Mouse (Mus musculus) c-Kit-positive CD71-negative TER-119-negative erythroid progenitor cells, embryonic 14.5 days (primary cell): ENCODE data around the gene Lcor.

Experiments
- DNase-seq: peaks from one replicate; pipeline ENCODE4 v3.0.0-alpha.2; 2013; ENCODE audit warnings: low read depth

The Lcor gene

DNA sequence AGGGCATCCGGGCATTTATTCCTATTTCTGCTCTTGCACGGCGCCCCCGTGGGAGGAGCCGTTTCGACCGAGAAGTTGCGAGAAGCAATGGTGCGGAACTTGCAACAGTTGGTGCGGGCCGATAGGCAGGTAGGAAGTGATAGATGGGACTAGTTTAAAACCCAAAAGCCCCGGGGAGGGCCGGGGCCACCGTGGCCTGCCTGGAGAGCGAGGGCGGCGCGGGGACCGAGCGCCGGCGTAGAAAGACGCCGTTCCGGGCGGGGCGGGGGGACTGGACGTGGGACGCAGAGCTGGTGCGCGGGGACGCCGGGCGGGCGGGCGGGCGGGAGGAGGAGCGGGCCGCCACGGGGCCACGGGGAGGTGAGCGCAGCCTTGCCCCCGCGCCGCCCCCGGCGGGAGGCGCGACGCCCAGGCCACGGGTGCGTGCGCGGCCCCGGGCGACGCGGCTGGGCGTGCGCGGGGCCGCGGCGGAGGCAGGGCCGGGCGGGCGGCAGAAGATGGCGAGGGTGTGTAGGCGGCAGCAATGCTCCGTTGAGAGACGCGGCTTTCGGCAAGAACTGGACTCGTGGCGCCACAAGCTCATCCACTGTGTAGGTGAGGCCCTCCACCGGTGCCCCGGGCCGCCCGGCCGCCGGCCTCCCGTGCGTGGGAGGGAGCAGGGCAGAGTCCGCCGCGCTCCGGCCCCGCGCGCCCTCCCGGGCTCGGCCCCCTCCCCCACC is at the start of gene Lcor:
Lcor (plus strand) TSS at position 448 of the 719 bp plus-strand sequence.
- DNase-seq: peak; percentile 68

- DNase-seq: no peak
Measured at GRCm38 (mm10) chr19:41435366-41435765, 47.1 kb upstream of the Lcor start.

DNA sequence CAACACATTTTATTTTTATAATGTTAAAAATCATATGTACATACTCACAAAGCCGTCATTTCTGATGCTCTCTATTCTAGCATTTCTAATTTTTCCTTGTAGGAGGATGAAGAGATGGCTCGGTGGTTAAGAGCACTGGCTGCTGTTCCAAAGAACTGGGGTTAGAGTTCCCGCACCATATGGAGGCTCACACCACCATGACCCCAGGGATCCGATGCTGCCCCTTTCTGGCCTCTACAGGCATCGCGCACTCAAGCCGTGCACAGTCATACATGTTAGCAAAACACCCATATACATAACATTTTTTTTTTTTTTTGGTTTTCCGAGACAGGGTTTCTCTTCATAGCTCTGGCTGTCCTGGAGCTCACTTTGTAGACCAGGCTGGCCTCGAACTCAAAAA is 46.0 kb upstream of the Lcor start:
- DNase-seq: no peak

DNA sequence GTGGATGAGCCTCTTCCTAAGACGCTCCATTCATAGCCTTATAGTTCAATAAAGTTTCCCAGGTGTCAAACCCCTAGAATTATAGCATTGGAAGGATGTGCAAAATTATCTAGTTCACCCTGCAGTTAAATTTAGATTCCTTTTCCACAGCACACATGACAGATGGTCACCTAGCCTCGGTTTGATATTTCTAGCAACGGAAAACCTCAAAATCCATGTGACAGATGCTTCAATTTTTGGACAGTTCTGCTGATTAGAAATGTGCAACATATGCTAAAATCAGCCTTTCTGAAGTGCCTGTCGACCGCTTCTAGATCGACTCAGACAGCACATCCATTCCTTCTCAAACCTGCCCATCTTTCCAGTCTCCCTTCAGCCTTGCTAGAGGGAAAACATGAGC is 43.5 kb upstream of the Lcor start:
- no peak for DNase-seq

DNA sequence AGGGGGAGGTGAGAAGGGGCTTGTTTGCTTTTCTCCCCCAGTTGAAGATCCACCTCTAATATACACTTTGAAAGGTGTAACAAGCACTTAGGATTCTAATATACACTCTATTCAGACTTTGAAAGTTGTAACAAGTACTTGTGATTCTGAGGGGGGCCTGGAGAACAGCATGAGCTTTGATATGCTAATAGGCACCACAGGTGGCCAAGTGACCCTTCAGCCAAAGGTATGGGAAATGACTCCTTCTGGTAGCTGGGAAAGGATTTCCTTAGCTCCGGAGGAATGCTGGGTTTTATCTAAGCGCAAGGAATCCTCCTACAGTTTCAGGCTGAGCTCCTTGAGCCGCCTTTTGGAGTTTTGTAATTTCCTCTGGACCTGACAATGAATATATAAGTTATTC is 41.0 kb upstream of the Lcor start:
- DNase-seq: no peak

GRCm38 (mm10) chr19:41441911-41442607 is 40.4 kb upstream of the Lcor start:
- DNase-seq: peak; percentile 31

- peak; percentile 72 for DNase-seq
Measured at GRCm38 (mm10) chr19:41442608-41442969, 39.8 kb upstream of the Lcor start.

DNA sequence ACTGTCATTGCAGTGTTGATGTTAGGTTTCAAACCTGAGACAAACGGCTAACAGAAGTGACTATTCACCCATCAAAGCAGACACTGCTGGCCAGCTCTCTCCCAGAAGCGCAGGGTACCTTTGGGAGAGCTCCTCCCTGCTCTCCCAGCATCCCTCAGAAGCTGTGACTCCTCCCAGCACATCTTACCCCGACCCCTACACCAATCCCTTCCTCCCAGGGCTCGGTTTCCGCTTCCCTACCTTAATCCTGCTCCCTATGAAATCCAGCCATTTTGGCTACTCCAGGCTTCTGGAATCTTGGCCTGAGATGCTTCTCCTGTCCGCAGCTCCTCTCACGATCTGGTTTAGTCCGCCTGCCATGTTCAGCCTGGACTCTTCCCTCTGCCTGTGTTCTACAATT is 37.9 kb upstream of the Lcor start:
- DNase-seq: no peak

- no peak for DNase-seq
Measured at GRCm38 (mm10) chr19:41445013-41445610, 37.3 kb upstream of the Lcor start.

GRCm38 (mm10) chr19:41445723-41446122 is 36.7 kb upstream of the Lcor start:
- no peak for DNase-seq

GRCm38 (mm10) chr19:41447166-41447565 is 35.3 kb upstream of the Lcor start:
- DNase-seq: no peak

DNA sequence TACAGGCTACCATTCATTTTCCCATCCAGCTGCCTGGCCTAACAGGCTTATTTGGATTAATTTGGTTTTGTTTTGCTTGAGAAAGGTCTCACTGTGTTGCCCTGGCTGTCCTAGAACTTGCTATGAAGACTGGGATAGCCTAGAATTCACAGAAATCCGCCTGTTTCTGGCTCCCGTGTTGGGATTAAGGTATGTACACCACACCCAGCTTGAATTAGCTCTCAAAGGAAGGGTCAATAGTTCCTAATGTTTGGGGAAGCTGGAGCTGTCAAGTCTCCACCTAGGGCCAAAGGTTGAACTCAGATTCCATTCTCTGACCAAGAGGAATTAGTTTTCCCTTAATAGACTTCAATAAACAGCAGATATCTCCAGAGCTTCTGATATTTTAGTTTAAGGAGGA is 34.7 kb upstream of the Lcor start:
- no peak for DNase-seq

- no peak for DNase-seq
Measured at GRCm38 (mm10) chr19:41449415-41450075, 32.9 kb upstream of the Lcor start.

- DNase-seq: no peak
Measured at GRCm38 (mm10) chr19:41452166-41452565, 30.3 kb upstream of the Lcor start.

DNA sequence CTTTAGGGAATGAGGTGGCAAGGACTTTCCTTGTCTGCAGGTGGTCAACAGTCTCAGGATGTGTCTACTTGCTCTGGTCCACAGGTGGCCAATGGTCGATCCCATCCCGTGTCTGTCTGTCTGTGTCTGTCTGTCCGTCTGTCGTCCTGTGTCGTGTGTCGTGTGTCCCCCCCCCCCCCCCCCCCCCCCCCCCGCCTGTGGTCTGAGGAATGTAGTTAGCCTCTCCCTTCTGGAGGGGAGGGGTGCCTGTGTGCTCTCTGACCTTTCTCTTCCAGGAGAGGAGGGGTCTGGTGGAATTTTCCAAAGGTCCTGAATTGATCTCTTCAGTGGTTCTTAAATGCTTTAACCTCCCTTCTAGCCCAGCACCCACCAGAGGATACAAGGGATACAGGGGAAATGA is 27.8 kb upstream of the Lcor start:
- no peak for DNase-seq

DNA sequence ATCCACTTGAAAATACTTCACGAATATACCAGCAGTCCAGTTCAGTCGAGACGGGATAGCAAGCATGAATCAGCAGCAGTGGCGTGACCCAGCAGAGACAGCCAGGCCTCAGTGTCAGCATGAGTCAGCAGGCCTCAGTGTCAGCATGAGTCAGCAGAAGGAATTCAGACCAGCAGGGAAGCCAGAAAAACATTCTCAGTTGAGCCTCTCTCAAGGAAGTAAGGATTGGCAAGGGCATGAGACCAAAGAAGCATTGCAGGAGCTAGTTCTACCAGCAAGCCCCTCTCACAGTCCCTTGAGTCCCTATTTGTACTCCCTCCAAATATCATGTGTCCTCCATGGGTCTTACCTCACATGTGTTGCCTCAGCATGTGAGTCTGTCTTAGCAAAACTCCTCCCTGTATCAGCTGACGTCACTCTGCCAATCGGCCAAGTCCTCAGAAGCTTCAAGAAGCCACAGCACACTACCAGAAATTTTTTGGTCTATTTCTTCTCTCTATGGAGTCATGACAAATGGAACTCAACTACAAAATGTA is 27.3 kb upstream of the Lcor start:
- DNase-seq: peak; percentile 52

- no peak for DNase-seq
Measured at GRCm38 (mm10) chr19:41457181-41457580, 25.3 kb upstream of the Lcor start.

DNA sequence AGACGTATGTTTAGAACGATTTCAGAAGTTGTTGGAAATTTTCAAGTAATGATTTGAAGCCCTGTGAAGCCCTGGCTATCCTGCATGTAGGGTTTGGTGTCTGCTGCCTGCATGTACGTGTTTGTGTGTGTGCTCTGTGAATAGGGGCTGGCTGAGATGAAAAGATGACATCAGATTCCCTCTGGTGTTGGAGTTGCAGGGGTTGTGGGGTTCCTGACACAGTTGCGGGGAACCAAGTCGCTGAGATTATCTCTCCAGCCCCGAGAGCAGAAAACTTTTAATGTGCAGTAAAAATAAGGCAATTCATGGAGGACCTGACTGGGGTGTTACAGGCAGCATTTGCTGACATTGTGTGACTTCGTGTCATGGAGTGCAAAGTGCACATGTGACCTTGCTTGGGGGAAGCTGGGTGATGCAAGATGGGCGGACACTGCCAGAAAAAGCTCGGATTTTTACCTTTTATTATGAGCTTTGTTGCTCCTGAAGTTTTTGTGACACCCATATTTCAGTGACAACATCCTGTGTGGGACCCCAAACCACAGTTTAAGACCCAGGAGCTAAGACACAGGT is 20.2 kb upstream of the Lcor start:
- DNase-seq: no peak

GRCm38 (mm10) chr19:41463841-41464240 is 18.6 kb upstream of the Lcor start:
- DNase-seq: no peak

- no peak for DNase-seq
Measured at GRCm38 (mm10) chr19:41466475-41466874, 16.0 kb upstream of the Lcor start.

- no peak for DNase-seq
Measured at GRCm38 (mm10) chr19:41473566-41474135, 8.8 kb upstream of the Lcor start.

GRCm38 (mm10) chr19:41474943-41475342 is 7.5 kb upstream of the Lcor start:
- no peak for DNase-seq
